Mouse (Mus musculus) c-Kit-positive CD71-positive TER-119-negative erythroid progenitor cells, embryonic 14.5 days (primary cell): ENCODE results near the gene Wfdc8.

Experiments
- DNase-seq: peaks from one replicate; pipeline ENCODE4 v3.0.0-alpha.2; 2013; ENCODE audit warnings: low read depth

Gene Wfdc8

DNA sequence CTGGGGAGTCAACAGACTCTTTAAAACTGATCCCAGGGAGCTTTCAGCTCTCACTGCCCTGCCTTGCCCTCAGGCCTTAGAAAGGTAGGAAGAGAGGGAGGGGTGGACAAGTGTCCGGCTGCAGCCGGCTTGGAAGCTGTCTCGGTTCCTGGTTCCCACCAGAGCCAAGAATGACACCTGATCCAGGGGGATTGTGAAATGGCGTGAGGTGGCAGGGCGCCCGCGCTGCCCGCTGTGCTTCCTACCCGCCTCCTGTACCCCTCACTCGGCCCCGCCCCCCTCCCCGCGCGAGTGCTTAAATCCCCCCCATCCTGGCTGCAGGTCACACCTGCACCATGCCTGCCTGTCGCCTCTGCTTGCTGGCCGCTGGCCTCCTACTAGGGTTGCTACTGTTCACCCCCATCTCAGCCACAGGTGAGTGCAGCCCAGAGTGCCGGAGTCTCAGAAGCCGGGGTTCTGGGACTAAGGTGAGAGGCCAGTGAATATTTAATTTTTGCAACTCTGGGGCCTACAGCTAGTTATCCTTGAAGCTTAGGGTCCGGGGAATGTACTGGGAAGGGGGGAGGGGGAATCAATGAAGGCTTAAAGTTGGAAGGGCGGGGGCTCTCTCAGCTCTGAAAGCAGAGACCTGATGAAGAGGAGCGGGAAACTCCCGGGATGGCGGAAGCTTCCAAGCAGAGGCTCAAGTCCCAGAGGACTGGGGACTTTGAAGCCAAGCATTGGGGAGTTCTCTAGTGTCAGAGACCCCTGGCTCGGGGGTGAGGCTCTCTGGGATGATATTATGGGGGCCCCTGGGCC is 50.8 kb downstream of the Wfdc8 start, which contains the start of gene Wfdc2:
Wfdc2 (plus strand) TSS at position 23 of the 798 bp plus-strand sequence.
- DNase-seq: no peak

DNA sequence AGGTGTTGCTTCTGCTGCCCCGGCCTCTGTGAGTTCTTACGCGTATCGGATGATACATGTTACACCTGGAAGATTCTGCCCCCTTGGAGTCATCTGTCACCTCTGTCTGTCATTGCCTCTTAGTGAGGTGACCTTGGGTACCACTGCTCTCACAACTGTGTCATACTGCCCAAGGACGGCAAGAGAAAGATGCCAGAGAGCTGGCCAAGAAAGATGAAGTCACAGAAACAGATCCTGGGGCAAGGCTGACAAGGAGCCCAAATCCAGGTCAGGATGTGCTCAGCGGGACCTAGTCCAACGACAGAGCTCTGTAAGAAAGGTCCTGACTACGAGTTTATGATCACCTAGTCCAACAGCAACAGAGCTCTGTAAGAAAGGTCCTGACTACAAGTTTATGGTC is 53.3 kb downstream of the Wfdc8 start:
- DNase-seq: no peak

DNA sequence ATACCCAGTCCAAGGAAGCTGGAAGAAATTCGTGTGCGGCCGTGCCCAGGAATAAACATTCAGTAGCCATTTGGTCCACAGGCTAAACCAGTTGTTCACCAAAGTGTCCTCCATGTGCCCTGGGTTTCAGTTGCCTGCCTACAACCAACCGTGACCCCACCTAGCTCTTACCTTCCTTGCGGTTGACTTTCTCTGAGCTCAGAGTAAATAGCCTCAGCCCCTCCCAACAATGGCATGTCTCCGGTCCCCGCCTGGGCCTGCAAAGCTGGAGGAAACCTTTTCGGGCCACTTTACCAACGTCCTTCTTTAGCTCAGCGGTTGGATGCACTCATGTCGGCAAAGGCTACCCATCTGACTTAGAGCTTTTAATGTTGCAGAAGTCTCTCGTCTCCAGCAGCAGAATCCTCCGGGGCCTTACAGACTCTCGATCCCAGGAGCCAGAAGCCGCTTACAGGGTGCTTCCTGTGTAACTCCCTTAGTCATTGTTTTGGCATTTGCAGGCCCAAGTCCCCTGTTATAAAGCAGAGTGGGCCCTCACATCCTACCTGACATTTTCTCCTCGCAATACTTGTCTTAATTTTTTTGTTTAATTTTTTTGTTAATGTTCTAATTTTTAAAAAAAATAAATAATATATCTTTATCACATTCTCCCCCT is 54.3 kb downstream of the Wfdc8 start:
- no peak for DNase-seq

DNA sequence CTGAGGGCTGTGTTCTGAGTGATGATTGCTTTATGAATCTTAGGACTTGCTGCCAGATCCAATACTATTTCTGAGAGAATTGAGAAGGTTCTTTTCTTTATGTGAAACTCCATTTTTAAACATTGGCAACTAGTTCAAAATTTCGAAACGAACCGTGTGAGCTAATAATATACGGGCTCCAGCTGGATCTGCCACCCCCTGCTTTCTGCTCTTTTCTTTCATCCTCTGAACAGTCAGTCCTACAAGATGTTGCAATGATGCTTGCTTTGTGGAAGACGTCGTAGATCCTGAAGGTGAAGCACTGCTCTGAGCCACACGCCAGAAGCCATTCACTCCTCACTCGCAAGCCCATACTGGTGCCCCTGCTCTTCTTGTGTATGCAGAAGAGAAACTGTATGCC is 55.0 kb downstream of the Wfdc8 start:
- DNase-seq: no peak

DNA sequence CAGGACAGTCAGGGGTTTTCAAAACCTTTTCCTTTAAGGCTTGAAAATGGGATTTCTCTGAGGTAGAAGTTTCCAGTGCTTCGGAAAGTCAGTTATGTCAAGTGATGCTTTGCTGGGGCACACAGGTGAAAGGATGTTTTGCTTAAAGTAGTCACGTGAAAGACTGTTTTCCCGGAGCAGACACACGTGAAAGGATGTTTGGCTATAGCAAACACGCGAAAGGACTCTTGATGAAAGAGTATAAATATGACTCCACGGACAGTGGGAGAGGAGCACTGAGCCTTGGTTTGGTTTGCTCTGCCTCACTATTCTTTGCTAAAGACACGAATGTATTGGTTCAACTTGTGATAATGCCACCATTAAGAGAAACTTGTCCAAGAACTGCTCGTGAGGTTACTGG is 61.9 kb downstream of the Wfdc8 start:
- DNase-seq: no peak

DNA sequence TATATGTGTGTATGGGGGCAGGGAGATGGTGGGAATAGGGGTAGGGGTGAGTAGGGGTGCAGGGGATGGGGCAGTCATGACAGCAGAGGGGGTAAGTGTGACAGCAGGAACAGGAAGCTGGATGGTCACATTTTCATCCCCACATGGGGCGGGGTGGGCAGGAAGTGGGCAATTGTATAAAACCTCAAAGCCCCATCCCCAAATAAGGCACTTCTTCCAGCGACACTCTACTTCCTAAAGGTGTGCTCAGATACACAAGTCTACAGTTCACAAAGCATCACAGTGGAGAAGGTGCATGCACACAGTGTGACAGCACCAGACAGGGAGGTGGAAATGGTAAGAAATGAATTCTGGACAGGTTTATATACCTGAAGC is 62.5 kb downstream of the Wfdc8 start:
- no peak for DNase-seq

DNA sequence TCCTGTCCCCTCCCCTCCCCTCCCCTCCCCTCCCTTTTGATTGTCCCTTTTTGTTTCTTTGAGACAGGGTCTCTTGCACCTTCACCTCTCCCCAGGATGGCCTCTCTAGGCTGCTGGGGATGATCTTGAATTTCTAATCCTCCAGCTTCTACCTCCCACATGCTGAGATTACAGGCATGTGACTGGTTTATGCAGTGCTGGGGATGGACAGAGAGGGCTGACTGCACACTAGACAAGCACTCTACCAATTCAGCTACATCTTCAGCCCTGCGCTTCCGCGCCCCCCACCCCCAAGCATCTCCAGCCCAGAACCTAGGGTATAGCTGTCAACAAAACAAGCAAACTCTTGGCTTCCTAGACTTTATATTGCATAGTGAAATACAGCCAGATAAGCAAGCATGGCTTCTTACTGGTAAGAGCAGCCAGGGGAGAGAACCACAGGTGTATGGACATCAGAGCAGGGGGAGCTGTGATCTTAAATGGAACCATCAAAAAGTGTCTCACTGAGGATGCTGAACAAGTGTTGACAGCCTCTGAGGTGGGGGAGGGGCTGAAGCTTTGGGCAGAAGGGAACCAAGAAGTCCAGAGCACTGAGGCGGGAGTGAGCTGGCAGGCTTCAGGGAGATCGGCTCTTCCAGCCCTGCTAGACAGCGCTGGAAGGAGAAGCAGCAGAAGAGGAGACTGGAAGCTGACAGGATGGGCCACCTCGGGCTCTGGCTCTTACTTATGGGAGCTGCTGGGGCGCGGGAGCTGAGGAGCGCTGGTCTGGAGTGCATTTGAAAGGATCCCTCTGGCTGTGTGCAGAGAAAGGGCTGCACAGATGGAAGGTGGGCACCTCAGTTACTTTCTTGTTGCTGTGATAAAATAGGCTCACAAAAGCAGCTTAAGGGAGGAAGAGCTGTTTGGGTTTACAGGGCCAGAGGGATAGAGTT is 63.2 kb downstream of the Wfdc8 start:
- DNase-seq: no peak

DNA sequence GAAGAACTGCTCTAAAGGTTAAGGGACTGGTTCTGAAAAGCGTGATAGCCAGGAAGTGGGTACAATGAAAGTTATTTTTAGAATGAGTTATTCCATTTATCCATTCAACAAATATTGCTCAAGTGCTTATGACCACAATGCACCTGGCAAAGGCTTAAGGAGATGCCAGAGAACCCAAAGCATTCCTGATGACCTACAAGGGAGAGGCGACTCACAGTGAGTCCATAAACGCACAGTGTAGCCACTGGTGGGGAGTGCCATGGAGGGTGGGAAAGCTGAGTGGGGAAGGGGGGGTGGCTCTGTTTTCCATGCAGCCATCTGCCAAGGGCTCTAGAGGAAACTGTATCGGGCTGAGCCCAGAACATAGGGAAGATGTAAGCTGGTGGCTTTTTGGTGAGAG is 64.1 kb downstream of the Wfdc8 start:
- no peak for DNase-seq
